In genomic region chr15:88036146-88037000, GRCm38 (mm10) we compare ENCODE assay signal across 8 mouse cellular contexts.
A peak's percentile ranks its signal among the peaks of the same experiment; 100 is the strongest.
DNase-seq lines count a peak whose midpoint lies in the region; ATAC-seq and TF ChIP-seq lines count a peak whose summit lies in the region.

No protein-coding gene starts in this region.

- H3K36me3 ChIP-seq in heart, embryonic 10.5 days = no peaks in the 10 kb centered on the region
- no peaks in the 10 kb centered on the region for H3K36me3 ChIP-seq in heart, embryonic 11.5 days (ENCODE audit: control insufficient read depth, insufficient read depth, low read length)
- H3K36me3 ChIP-seq in stomach, postnatal 0 days (ENCODE audit: control insufficient read depth, insufficient read depth, low read length) = no peaks in the 10 kb centered on the region

- no peaks in the 10 kb centered on the region for H3K4me1 ChIP-seq in heart, embryonic 10.5 days
- no peaks in the 10 kb centered on the region for H3K4me1 ChIP-seq in heart, embryonic 11.5 days (ENCODE audit: control insufficient read depth, insufficient read depth, low read length)
- no peaks in the 10 kb centered on the region for H3K4me1 ChIP-seq in stomach, postnatal 0 days (replicated peaks; ENCODE audit: control insufficient read depth, insufficient read depth)

- peaks cover 78% of the 10 kb centered on the region for H3K27me3 ChIP-seq in heart, embryonic 10.5 days (ENCODE audit: insufficient read depth, poor library complexity, severe bottlenecking)
- peaks cover 12% of the 10 kb centered on the region for H3K27me3 ChIP-seq in heart, embryonic 11.5 days (ENCODE audit: control insufficient read depth, insufficient read depth, low read length)
- H3K27me3 ChIP-seq in stomach, postnatal 0 days (ENCODE audit: control insufficient read depth, insufficient read depth, low read length) = no peaks in the 10 kb centered on the region

- peak; percentile 61 for DNase-seq in heart, embryonic 10.5 days (ENCODE audit: low spot score)
- peak; percentile 10 for DNase-seq in retina, embryonic 14.5 days (ENCODE audit: low spot score)
- no peak for DNase-seq in retina, postnatal 1 day
- DNase-seq in lung, postnatal 36 days = peak; percentile 4
- peak; percentile 36 for DNase-seq in stomach, postnatal 0 days (ENCODE audit: low spot score)
- DNase-seq in cerebellum, adult 11 months = no peak

- no peak overlapping the region for H3K27ac ChIP-seq in heart, embryonic 10.5 days
- no peak overlapping the region for H3K27ac ChIP-seq in heart, embryonic 11.5 days (ENCODE audit: low read depth, low read length)
- no peak overlapping the region for H3K27ac ChIP-seq in stomach, postnatal 0 days (replicated peaks)

- H3K4me3 ChIP-seq in heart, embryonic 10.5 days = no peak overlapping the region
- no peak overlapping the region for H3K4me3 ChIP-seq in heart, embryonic 11.5 days (ENCODE audit: low read depth, low read length)
- no peak overlapping the region for H3K4me3 ChIP-seq in stomach, postnatal 0 days (ENCODE audit: low read depth, low read length)

- no peak overlapping the region for H3K4me2 ChIP-seq in heart, embryonic 11.5 days
- no peak overlapping the region for H3K4me2 ChIP-seq in stomach, postnatal 0 days (replicated peaks; ENCODE audit: low read depth)

- whole genome bisulfite sequencing in heart, embryonic 10.5 days = 67% methylated on average over 22 of the region's 22 CpGs
- WGBS in heart, embryonic 11.5 days (ENCODE audit: insufficient replicate concordance) = 59% methylated on average over 22 of the region's 22 CpGs
- 29% methylated on average over 22 of the region's 22 CpGs for WGBS in stomach, postnatal 0 days

- TF ChIP-seq EP300 in stomach, postnatal 0 days (optimal IDR thresholded peaks at IDR 0.05) = no peak

- no peaks in the 10 kb centered on the region for H3K9me3 ChIP-seq in heart, embryonic 10.5 days
- H3K9me3 ChIP-seq in heart, embryonic 11.5 days (replicated peaks; ENCODE audit: control insufficient read depth, low read length) = no peaks in the 10 kb centered on the region
- no peaks in the 10 kb centered on the region for H3K9me3 ChIP-seq in stomach, postnatal 0 days (ENCODE audit: control insufficient read depth, low read length)

- H3K9ac ChIP-seq in heart, embryonic 11.5 days (ENCODE audit: low read depth, low read length) = no peak overlapping the region
- no peak overlapping the region; the same call in 1 of the 2 replicates for H3K9ac ChIP-seq in stomach, postnatal 0 days (ENCODE audit: low read length)

- ATAC-seq in heart, embryonic 11.5 days (replicated peaks; ENCODE audit: insufficient number of reproducible peaks, low FRiP score, low TSS enrichment) = no peak
- peak; percentile 87 for ATAC-seq in stomach, postnatal 0 days (ENCODE audit: low FRiP score, low TSS enrichment)
- no peak for ATAC-seq in activated CD4-positive, CD25-positive, alpha-beta regulatory T cell, adult 4 months

- TF ChIP-seq CTCF in stomach, postnatal 0 days (IDR thresholded peaks at IDR 0.05; ENCODE audit: low read depth) = no peak

Comparison
In these comparisons a context has a peak if more than half of its experiments do, and no peak if none do; other contexts are left out.
1. DNase-seq: peak in heart, embryonic 10.5 days (single experiment), retina, embryonic 14.5 days (single experiment), lung, postnatal 36 days (single experiment) and stomach, postnatal 0 days (single experiment); none in retina, postnatal 1 day (single experiment) and cerebellum, adult 11 months (single experiment).